Mouse (Mus musculus) brain, embryonic 14.5 days (tissue): ENCODE measurements at regions not wholly inside any gene's neighbourhood (a gene's known extent, or its start where the extent isn't known, plus 50 kb on each side); places are given as distances from the start of the nearest gene placed in this dataset.

Experiments used
- CTCF ChIP-seq: fragments of 200-500 bp; IDR thresholded peaks from 2 replicates; pipeline ENCODE4 v1.5.1; 2012; ENCODE audit warnings: inconsistent platforms, mild to moderate bottlenecking, moderate library complexity, borderline replicate concordance; ENCODE audit not compliant: insufficient read depth, insufficient read length; ENCODE audit errors: extremely low read depth
- POLR2A ChIP-seq: fragments of 200-500 bp; IDR thresholded peaks from 2 replicates; pipeline ENCODE4 v1.6.1; 2012; ENCODE audit warnings: mild to moderate bottlenecking, inconsistent platforms, borderline replicate concordance; ENCODE audit not compliant: poor library complexity, insufficient read depth, insufficient read length, severe bottlenecking; ENCODE audit errors: extremely low read depth

GRCm38 (mm10) chr10:98806798-98807535 is 107.2 kb upstream of the Atp2b1 start:
- no peak for TF ChIP-seq POLR2A
- TF ChIP-seq CTCF, result no peak
